Mouse (Mus musculus) megakaryocyte, embryonic 14.5 days (primary cell): ENCODE results near the gene Hist2h2be. TPM values are rescaled to one million over a fixed set of nuclear protein-coding genes. Genes with fewer than 3 reads are reported as not detected.

Experiments
- H3K27me3 ChIP-seq: replicated peaks from 2 replicates; pipeline ENCODE3; 2012; ENCODE audit warnings: inconsistent platforms
- H3K36me3 ChIP-seq: replicated peaks from 2 replicates; pipeline ENCODE3; 2012; ENCODE audit warnings: low read length, inconsistent platforms, mixed read lengths
- H3K4me1 ChIP-seq: 2 replicates; pipeline ENCODE4 v1.6.1; 2012; ENCODE audit warnings: inconsistent platforms
- H3K4me3 ChIP-seq: replicated peaks from 2 replicates; pipeline ENCODE3; 2012; ENCODE audit warnings: moderate library complexity, mild to moderate bottlenecking, inconsistent platforms
- H3K9me3 ChIP-seq: 2 replicates; pipeline ENCODE4 v1.6.1; 2012; ENCODE audit warnings: inconsistent platforms
- FLI1 ChIP-seq: IDR thresholded peaks from 2 replicates; pipeline ENCODE4 v1.6.1; 2012; ENCODE audit warnings: low read length, inconsistent platforms, mixed read lengths
- GATA1 ChIP-seq: IDR thresholded peaks from 3 replicates; pipeline ENCODE4 v1.6.1; 2012; ENCODE audit warnings: mixed read lengths, low read length, inconsistent platforms, borderline replicate concordance
- polyA plus RNA-seq: library from polyadenylated mRNA; stranded (reverse); fragments of >175 nt; gene quantifications from 2 replicates; pipeline ENCODE4 v1.2.3, GENCODE M21; 2012; ENCODE audit warnings: low replicate concordance; ENCODE audit not compliant: insufficient read depth

Gene Hist2h2be
- polyA plus RNA-seq, 1 experiment = 0.10 TPM

- peak within 1 kb of the TSS; percentile 92 for H3K4me3 ChIP-seq
- TF ChIP-seq GATA1 = no peak
- no peak for TF ChIP-seq FLI1
- no peaks in the 10 kb centered on the region for H3K9me3 ChIP-seq
- peaks cover 4% of the 10 kb centered on the region for H3K27me3 ChIP-seq
- H3K36me3 ChIP-seq = peaks cover 31% of the 10 kb centered on the region
- peaks cover 61% of the 10 kb centered on the region for H3K4me1 ChIP-seq
Measured at GRCm38 (mm10) chr3:96180727-96181477, 40.0 kb upstream of the Hist2h2be start, which contains the start of gene Sv2a. Gene Sv2a, plus strand, starts transcription at chr3:96181151.

GRCm38 (mm10) chr3:96181510-96182381 is 39.2 kb upstream of the Hist2h2be start:
- H3K4me3 ChIP-seq = peak overlapping the region; percentile 92
- no peak for TF ChIP-seq GATA1
- TF ChIP-seq FLI1 = no peak
- H3K27me3 ChIP-seq = peaks cover 7% of the 10 kb centered on the region
- H3K4me1 ChIP-seq = peaks cover 53% of the 10 kb centered on the region
- H3K36me3 ChIP-seq = peaks cover 22% of the 10 kb centered on the region
- H3K9me3 ChIP-seq = no peaks in the 10 kb centered on the region

- peak overlapping the region; percentile 46 for H3K4me3 ChIP-seq
- no peaks in the 10 kb centered on the region for H3K9me3 ChIP-seq
- peaks cover 18% of the 10 kb centered on the region for H3K36me3 ChIP-seq
- H3K27me3 ChIP-seq = peaks cover 7% of the 10 kb centered on the region
- H3K4me1 ChIP-seq = peaks cover 53% of the 10 kb centered on the region
- TF ChIP-seq GATA1 (no peak), FLI1 (no peak)
Measured at GRCm38 (mm10) chr3:96182382-96182776, 38.5 kb upstream of the Hist2h2be start.

- Histone ChIP-seq H3K36me3 (peaks cover 45% of the 10 kb centered on the region), H3K4me3 (no peak overlapping the region), H3K27me3 (peaks cover 8% of the 10 kb centered on the region)
Measured at GRCm38 (mm10) chr3:96192977-96193376, 27.9 kb upstream of the Hist2h2be start.

GRCm38 (mm10) chr3:96194966-96195365 is 26.0 kb upstream of the Hist2h2be start:
- Histone ChIP-seq H3K4me3 (no peak overlapping the region), H3K9me3 (peaks cover 5% of the 10 kb centered on the region; the same call in 1 of the 2 replicates), H3K27me3 (peaks cover 8% of the 10 kb centered on the region), H3K4me1 (peaks cover 75% of the 10 kb centered on the region), H3K36me3 (peaks cover 38% of the 10 kb centered on the region)
- TF ChIP-seq GATA1 (no peak), FLI1 (no peak)

More at GRCm38 (mm10) chr3:96192977-96193376, 27.9 kb upstream of the Hist2h2be start:
- Histone ChIP-seq H3K9me3 (peaks cover 5% of the 10 kb centered on the region; the same call in 1 of the 2 replicates), H3K4me1 (peaks cover 70% of the 10 kb centered on the region)
- no peak for TF ChIP-seq FLI1
- no peak for TF ChIP-seq GATA1

GRCm38 (mm10) chr3:96195616-96196313 is 25.2 kb upstream of the Hist2h2be start:
- Histone ChIP-seq H3K4me1 (peaks cover 69% of the 10 kb centered on the region), H3K27me3 (peaks cover 8% of the 10 kb centered on the region), H3K9me3 (peaks cover 5% of the 10 kb centered on the region; the same call in 1 of the 2 replicates), H3K4me3 (no peak overlapping the region), H3K36me3 (peaks cover 30% of the 10 kb centered on the region)
- TF ChIP-seq FLI1 (no peak), GATA1 (no peak)

- Histone ChIP-seq H3K4me1 (peaks cover 65% of the 10 kb centered on the region), H3K9me3 (peaks cover 5% of the 10 kb centered on the region; the same call in 1 of the 2 replicates), H3K4me3 (peak overlapping the region; percentile 94), H3K27me3 (peaks cover 8% of the 10 kb centered on the region), H3K36me3 (peaks cover 29% of the 10 kb centered on the region)
- TF ChIP-seq GATA1 (no peak), FLI1 (no peak)
Measured at GRCm38 (mm10) chr3:96196437-96197128, 24.3 kb upstream of the Hist2h2be start.

GRCm38 (mm10) chr3:96197129-96197749 is 23.7 kb upstream of the Hist2h2be start:
- no peak for TF ChIP-seq GATA1
- TF ChIP-seq FLI1 = 0 out of 2 replicates have a peak, but pooled peaks have one; percentile 28
- Histone ChIP-seq H3K27me3 (peaks cover 8% of the 10 kb centered on the region), H3K9me3 (peaks cover 5% of the 10 kb centered on the region; the same call in 1 of the 2 replicates), H3K4me1 (peaks cover 60% of the 10 kb centered on the region), H3K4me3 (peak overlapping the region; percentile 94), H3K36me3 (peaks cover 27% of the 10 kb centered on the region)
